Mouse (Mus musculus) myocyte (in vitro differentiated cells): ENCODE measurements around the gene Riok2.

Experiments used
- E2F4 ChIP-seq: IDR thresholded peaks from one replicate; pipeline ENCODE4 v1.6.1; 2011; ENCODE audit warnings: mild to moderate bottlenecking, control low read depth, moderate library complexity; ENCODE audit not compliant: insufficient read depth
- MAX ChIP-seq: IDR thresholded peaks from one replicate; pipeline ENCODE4 v1.6.1; 2011; ENCODE audit warnings: low read depth, mild to moderate bottlenecking, control low read depth
- MYOG ChIP-seq, 3 experiments: IDR thresholded peaks; one replicate each; pipeline ENCODE4 v1.6.1; 2011; ENCODE audit warnings: control low read depth in 2 of 3, low read depth in 2 of 3, mild to moderate bottlenecking in 2 of 3; ENCODE audit not compliant: insufficient read length in 2 of 3, control insufficient read depth in 1 of 3, insufficient read depth in 1 of 3
- POLR2A ChIP-seq: IDR thresholded peaks from one replicate; pipeline ENCODE4 v1.6.1; 2011; ENCODE audit warnings: low read depth, mild to moderate bottlenecking, control low read depth, moderate library complexity; ENCODE audit not compliant: insufficient read length
- POLR2AphosphoS2 ChIP-seq: IDR thresholded peaks from one replicate; pipeline ENCODE4 v1.6.1; 2011; ENCODE audit warnings: low read depth, control low read depth; ENCODE audit not compliant: insufficient read length
- REST ChIP-seq: IDR thresholded peaks from one replicate; pipeline ENCODE4 v1.6.1; 2011; ENCODE audit warnings: mild to moderate bottlenecking, control low read depth, moderate library complexity; ENCODE audit not compliant: insufficient read depth, insufficient read length
- SRF ChIP-seq: IDR thresholded peaks from one replicate; pipeline ENCODE4 v1.6.1; 2011; ENCODE audit warnings: low read depth; ENCODE audit not compliant: control insufficient read depth, insufficient read length
- TCF12 ChIP-seq: IDR thresholded peaks from one replicate; pipeline ENCODE4 v1.6.1; 2011; ENCODE audit warnings: mild to moderate bottlenecking, control low read depth; ENCODE audit not compliant: poor library complexity, insufficient read depth, severe bottlenecking
- TCF3 ChIP-seq: IDR thresholded peaks from one replicate; pipeline ENCODE4 v1.6.1; 2011; ENCODE audit warnings: low read depth, control low read depth; ENCODE audit not compliant: insufficient read length
- USF1 ChIP-seq: IDR thresholded peaks from one replicate; pipeline ENCODE4 v1.6.1; 2011; ENCODE audit warnings: low read depth, mild to moderate bottlenecking, control low read depth, moderate library complexity

- TF ChIP-seq POLR2AphosphoS2 (no peak), POLR2A (no peak), USF1 (no peak), TCF12 (no peak), E2F4 (no peak), TCF3 (no peak), MAX (no peak), MYOG (IDR thresholded peaks at IDR 0.05; ENCODE audit: control insufficient read depth in 1 of 3, insufficient read depth in 1 of 3, insufficient read length in 2 of 3, low read depth in 2 of 3) (no peak), REST (no peak), SRF (no peak)
Observed at GRCm38 (mm10) chr17:17386117-17386516, 12.0 kb downstream of the Riok2 start.
